Comparison of ENCODE assay signal across 9 mouse cellular contexts in genomic region chr19:38981966-38982365, GRCm38 (mm10). TPM values are rescaled to one million over a fixed set of nuclear protein-coding genes. Genes with fewer than 3 reads are reported as not detected.
DNase-seq lines count a peak whose midpoint lies in the region; ATAC-seq and TF ChIP-seq lines count a peak whose summit lies in the region.
"Had no signal": no experiment of that assay in that cellular context is flagged by ENCODE, and none has a peak within 500 bp of the region (broad histone marks: within the 10 kb centered on the region; RNA-seq: fewer than 3 reads in every experiment).

No protein-coding gene starts in this region.

- H3K27ac ChIP-seq in forebrain, embryonic 10.5 days: no peak overlapping the region
- H3K27ac ChIP-seq in forebrain, embryonic 12.5 days: no peak overlapping the region
- H3K27ac ChIP-seq in heart, postnatal 0 days (ENCODE audit: low read depth): no peak overlapping the region

- no peak for ATAC-seq in forebrain, embryonic 12.5 days (ENCODE audit: low FRiP score)
- peak; percentile 82 for ATAC-seq in common myeloid progenitor, adult 5-6 weeks (replicated peaks; ENCODE audit: low read depth, poor library complexity, severe bottlenecking)
- no peak for ATAC-seq in heart, postnatal 0 days (ENCODE audit: insufficient read depth, low read depth)
- peak; percentile 65 for ATAC-seq in megakaryocyte-erythroid progenitor cell, adult 5-6 weeks (replicated peaks; ENCODE audit: low FRiP score, low TSS enrichment, poor library complexity, severe bottlenecking)

- H3K9ac ChIP-seq in forebrain, embryonic 12.5 days: no peak overlapping the region
- H3K9ac ChIP-seq in heart, postnatal 0 days (replicated peaks; ENCODE audit: low read depth, low read length): no peak overlapping the region

- H3K4me1 ChIP-seq in forebrain, embryonic 10.5 days: no peaks in the 10 kb centered on the region
- no peaks in the 10 kb centered on the region for H3K4me1 ChIP-seq in forebrain, embryonic 12.5 days
- H3K4me1 ChIP-seq in heart, postnatal 0 days (ENCODE audit: control insufficient read depth, insufficient read depth): no peaks in the 10 kb centered on the region

- peak; percentile 53 for DNase-seq in forebrain, embryonic 10.5 days (ENCODE audit: extremely low spot score, low spot score)
- DNase-seq in adipocyte (ENCODE audit: low spot score): peak; percentile 85
- peak; percentile 39 for DNase-seq in heart, postnatal 0 days (ENCODE audit: low spot score)
- peak; percentile 64 to 83 for DNase-seq in layer of hippocampus, postnatal 25 days (ENCODE audit: extremely low spot score in 1 of 2, low spot score in 1 of 2)
- peak; percentile 9 to 49 for DNase-seq in spleen, postnatal 14 days (ENCODE audit: low spot score in 2 of 2)

- TF ChIP-seq EP300 in heart, postnatal 0 days (IDR thresholded peaks at IDR 0.05; ENCODE audit: low read depth): no peak

- 0% methylated on average over 1 of the region's 1 CpGs for WGBS in forebrain, embryonic 10.5 days
- WGBS in forebrain, embryonic 12.5 days: 0% methylated on average over 1 of the region's 1 CpGs
- WGBS in heart, postnatal 0 days: 0% methylated on average over 1 of the region's 1 CpGs

- peak; percentile 85 for TF ChIP-seq CTCF in heart, postnatal 0 days (IDR thresholded peaks at IDR 0.05; ENCODE audit: low read depth)

- H3K9me3 ChIP-seq in forebrain, embryonic 10.5 days: no peaks in the 10 kb centered on the region
- H3K9me3 ChIP-seq in forebrain, embryonic 12.5 days: no peaks in the 10 kb centered on the region
- no peaks in the 10 kb centered on the region for H3K9me3 ChIP-seq in heart, postnatal 0 days (replicated peaks; ENCODE audit: control insufficient read depth, low read length)

- no peak overlapping the region for H3K4me2 ChIP-seq in forebrain, embryonic 12.5 days
- H3K4me2 ChIP-seq in heart, postnatal 0 days (ENCODE audit: low read depth, low read length): no peak overlapping the region

- no peaks in the 10 kb centered on the region for H3K27me3 ChIP-seq in forebrain, embryonic 10.5 days (ENCODE audit: poor library complexity, severe bottlenecking)
- H3K27me3 ChIP-seq in forebrain, embryonic 12.5 days: no peaks in the 10 kb centered on the region
- no peaks in the 10 kb centered on the region for H3K27me3 ChIP-seq in heart, postnatal 0 days (ENCODE audit: control insufficient read depth, insufficient read depth, low read length)

- H3K4me3 ChIP-seq in forebrain, embryonic 10.5 days: no peak overlapping the region
- no peak overlapping the region for H3K4me3 ChIP-seq in forebrain, embryonic 12.5 days (replicated peaks)
- no peak overlapping the region for H3K4me3 ChIP-seq in heart, postnatal 0 days (ENCODE audit: low read depth, low read length)

- no peaks in the 10 kb centered on the region for H3K36me3 ChIP-seq in forebrain, embryonic 10.5 days (replicated peaks)
- no peaks in the 10 kb centered on the region for H3K36me3 ChIP-seq in forebrain, embryonic 12.5 days (replicated peaks)
- no peaks in the 10 kb centered on the region for H3K36me3 ChIP-seq in heart, postnatal 0 days (replicated peaks; ENCODE audit: control insufficient read depth, insufficient read depth, low read length)

RNA-seq across cellular contexts. Expression of gene Cyp2c55, which starts 24.9 kb away (rescaled TPM):
- polyA plus RNA-seq in forebrain, embryonic 10.5 days (2016; fragmentation: Nextera tagmentation; extraction: Ambion mirVana): not detected in 2 replicates
- polyA plus RNA-seq in forebrain, embryonic 12.5 days (2016; fragmentation: Nextera tagmentation; extraction: Ambion mirVana): not detected in 2 replicates
- total RNA-seq in common myeloid progenitor, adult 5-6 weeks (2017): not detected in 2 replicates
- total RNA-seq in heart, postnatal 0 days (2014; rRNA removed; ENCODE audit: low replicate concordance): not detected in 2 replicates
- polyA plus RNA-seq in heart, postnatal 0 days (2015; fragmentation: Nextera tagmentation; extraction: Ambion mirVana): not detected in 2 replicates
- under 1 TPM in 1 of 2 experiments, not detected in 1; 0.30 TPM for total RNA-seq in layer of hippocampus, postnatal 25 days (2021)
- not detected in 2 replicates for total RNA-seq in megakaryocyte-erythroid progenitor cell, adult 5-6 weeks (2014; fragmentation: Nextera tagmentation)
- total RNA-seq in megakaryocyte-erythroid progenitor cell, adult 5-6 weeks (2017): not detected in 2 replicates
- polyA plus RNA-seq: liver, embryonic 16.5 days had no signal

RNA-seq across cellular contexts. Expression of gene Hells, which starts 51.3 kb away (rescaled TPM):
- 115 and 122 TPM in 2 replicates for polyA plus RNA-seq in forebrain, embryonic 10.5 days (2016; fragmentation: Nextera tagmentation; extraction: Ambion mirVana)
- 89.0 and 90.0 TPM in 2 replicates for polyA plus RNA-seq in forebrain, embryonic 12.5 days (2016; fragmentation: Nextera tagmentation; extraction: Ambion mirVana)
- total RNA-seq in common myeloid progenitor, adult 5-6 weeks (2017): 92.8 and 110 TPM in 2 replicates
- 2.5 and 4.1 TPM in 2 replicates for total RNA-seq in heart, postnatal 0 days (2014; rRNA removed; ENCODE audit: low replicate concordance)
- polyA plus RNA-seq in heart, postnatal 0 days (2015; fragmentation: Nextera tagmentation; extraction: Ambion mirVana): 6.0 and 7.8 TPM in 2 replicates
- total RNA-seq in layer of hippocampus, postnatal 25 days (2021): 1 to 10 TPM; 2.7 to 5.7 TPM
- total RNA-seq in megakaryocyte-erythroid progenitor cell, adult 5-6 weeks (2014; fragmentation: Nextera tagmentation): 61.1 and 73.1 TPM in 2 replicates
- 77.3 and 82.1 TPM in 2 replicates for total RNA-seq in megakaryocyte-erythroid progenitor cell, adult 5-6 weeks (2017)

Comparison
In these comparisons a context has a peak if more than half of its experiments do, and no peak if none do; other contexts are left out.
1. DNase-seq: peak in every context shown above with its lines; median percentile 85 in adipocyte; 74 in layer of hippocampus, postnatal 25 days; 53 in forebrain, embryonic 10.5 days; 39 in heart, postnatal 0 days; 29 in spleen, postnatal 14 days.
2. ATAC-seq: peak in common myeloid progenitor, adult 5-6 weeks (single experiment) and megakaryocyte-erythroid progenitor cell, adult 5-6 weeks (single experiment); none in forebrain, embryonic 12.5 days (single experiment) and heart, postnatal 0 days (single experiment).
3. RNA of gene Hells, which starts 51.3 kb away (total RNA-seq): 92.8 to 110 TPM in common myeloid progenitor, adult 5-6 weeks and 61.1 to 82.1 TPM in megakaryocyte-erythroid progenitor cell, adult 5-6 weeks; 2.7 to 5.7 TPM in layer of hippocampus, postnatal 25 days and 2.5 to 4.1 TPM in heart, postnatal 0 days; every median in the first group is over 4 times any median in the second.